Mouse (Mus musculus): ENCODE data around the gene Neu1.

GRCm38 (mm10) chr17:34956340-34956739 lies 25.3 kb downstream of the Neu1 start:
- TF ChIP-seq CTCF (IDR thresholded peaks at IDR 0.05; ENCODE audit: insufficient read depth, low read depth, low read length) = no peak
- no peak for TF ChIP-seq POLR2A (IDR thresholded peaks at IDR 0.05; ENCODE audit: insufficient read depth, low read depth, low read length)
